Mouse (Mus musculus) kidney, postnatal 25 days (tissue): ENCODE results near the gene Ms4a4d.
A peak's percentile ranks its signal among the peaks of the same experiment; 100 is the strongest.
"Not testable (repeated sequence)": the region's sequence is repeated elsewhere in the genome, so short reads cannot be mapped to it uniquely, and the experiment has no call there.

Experiments
- DNase-seq, 2 experiments: peaks; one replicate each; pipeline ENCODE4 v3.0.0; 2021; ENCODE audit warnings: mixed read lengths in 2 of 2

The Ms4a4d gene

DNA sequence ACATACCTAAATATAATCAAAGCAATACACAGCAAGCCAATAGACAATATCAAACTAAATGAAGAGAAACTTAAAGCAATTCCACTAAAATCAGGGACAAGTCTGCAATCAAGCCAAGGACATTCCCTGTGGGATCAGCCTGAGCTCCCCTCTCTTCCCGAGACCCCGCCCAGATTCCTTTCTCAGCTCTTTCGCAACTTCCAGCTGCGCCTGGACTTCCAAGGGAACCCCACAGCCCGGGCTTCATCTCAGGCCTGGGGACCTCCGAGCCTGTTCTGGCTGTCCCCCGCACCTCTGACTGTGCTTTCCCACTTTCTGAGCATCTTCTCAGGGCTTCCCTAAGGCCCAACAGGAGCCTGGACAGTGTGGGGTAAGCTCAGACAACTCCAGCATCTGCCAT, at the start of gene Ms4a4d:
Gene Ms4a4d (plus strand): TSS at position 209 of the 400 bp plus-strand sequence.
- peak in 1 of 2 experiments; percentile 33 for DNase-seq

DNA sequence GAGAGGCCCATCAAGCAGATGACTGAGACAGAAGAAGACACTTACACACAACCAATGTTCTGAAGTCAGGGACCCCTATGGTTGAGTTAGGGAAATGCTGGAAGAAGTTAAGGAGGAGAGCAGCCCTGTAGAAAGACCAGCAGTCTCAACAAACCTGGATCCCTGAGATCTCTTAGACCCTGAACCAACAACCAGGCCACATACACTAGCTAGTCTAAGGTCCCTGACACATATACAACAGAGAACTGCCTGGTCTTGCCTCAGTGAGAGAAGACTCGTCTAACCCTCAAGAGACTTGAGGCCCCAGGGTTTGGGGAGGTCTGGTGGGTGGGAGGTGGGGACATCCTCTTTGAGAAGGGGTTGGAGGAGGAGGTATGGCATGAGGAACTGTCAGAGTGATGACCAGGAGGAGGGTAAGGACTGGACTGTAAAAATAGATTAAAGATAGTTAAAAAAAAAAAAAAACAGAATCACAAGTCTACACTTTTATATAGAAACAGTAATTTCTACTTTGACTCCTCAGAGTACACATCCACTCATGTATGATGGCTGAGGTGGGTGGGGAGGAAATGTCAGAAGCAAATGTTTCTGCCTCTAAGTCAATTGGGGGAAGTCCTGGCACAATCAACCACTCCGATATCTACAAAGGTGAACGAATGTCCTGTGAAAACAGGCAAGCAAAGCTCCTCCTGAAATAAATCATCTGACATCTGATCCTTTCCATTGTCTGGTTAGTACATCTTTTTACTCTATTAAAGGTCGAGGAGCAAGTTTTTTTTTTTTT, 45.0 kb upstream of the Ms4a4d start:
- DNase-seq: no peak

DNA sequence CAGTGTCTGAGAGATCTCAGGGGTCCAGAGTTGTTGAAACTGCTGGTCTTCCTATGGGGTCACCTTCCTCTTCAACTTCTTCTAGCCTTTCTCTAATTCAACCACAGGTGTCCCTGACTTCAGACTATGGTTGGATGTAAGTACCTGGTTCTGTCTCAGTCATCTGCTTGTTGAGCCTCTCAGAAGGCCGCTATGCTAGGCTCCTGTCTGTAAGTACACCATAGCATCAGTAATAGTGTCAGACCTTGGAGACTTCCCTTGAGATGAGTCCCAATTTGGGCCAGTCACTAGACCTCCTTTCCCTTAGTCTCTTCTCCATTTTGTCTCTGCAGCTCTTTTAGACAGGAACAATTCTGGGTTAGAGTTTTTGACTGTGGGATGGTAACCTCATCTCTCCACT, 43.9 kb upstream of the Ms4a4d start:
- no peak for DNase-seq

DNA sequence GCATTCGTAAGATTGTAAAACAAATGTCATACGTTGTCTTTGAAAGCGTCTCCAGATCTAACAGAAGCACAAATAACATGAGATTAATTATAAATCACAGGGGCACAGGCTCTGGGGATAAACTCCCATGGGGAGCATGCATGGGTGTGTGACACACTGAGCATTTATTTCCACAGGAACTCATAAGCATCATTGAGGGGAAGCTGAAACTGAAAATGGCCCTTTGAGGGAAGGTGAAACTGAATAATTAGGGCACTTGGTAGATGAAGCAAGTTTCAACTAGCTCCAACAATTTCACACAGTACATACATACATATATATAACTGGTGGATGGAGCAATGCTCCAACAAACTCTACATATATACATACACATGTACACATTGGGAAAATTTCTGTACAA, 42.1 kb upstream of the Ms4a4d start:
- DNase-seq: no peak

DNA sequence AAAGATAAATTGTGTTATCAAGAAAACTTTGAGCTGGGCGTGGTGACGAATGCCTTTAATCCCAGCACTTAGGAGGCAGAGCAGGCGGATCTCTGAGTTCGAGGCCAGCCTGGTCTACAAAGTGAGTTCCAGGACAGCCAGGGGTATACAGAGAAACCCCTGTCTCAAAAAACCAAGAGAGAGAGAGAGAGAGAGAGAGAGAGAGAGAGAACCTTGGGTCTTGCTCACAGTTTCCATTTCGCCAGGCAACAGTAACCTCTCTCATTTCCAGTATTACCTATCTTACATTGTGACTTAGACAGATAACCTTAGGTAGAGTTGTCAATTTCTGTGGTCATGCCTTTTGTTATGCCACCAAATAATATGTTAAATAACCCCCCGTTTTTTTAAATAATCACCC, 40.2 kb upstream of the Ms4a4d start:
- DNase-seq: no peak

DNA sequence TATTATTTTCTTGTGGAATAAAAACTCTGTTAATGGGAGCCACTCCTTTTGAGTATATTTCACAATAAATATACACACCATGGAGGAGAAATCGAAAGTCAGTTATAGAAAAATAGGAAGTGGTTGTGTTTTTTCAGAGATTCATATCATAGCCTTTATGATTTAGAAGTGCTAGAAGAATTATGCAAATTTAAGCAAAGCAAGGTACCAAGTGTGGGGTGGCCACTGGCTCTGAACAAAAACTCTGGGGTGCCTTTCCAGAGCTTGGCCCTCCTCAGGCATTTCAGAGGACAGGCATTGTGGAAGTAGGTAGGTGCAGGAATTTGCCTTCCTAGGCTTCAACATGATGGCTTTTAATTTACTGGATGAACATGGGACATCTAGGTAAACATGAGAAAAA, 39.3 kb upstream of the Ms4a4d start:
- DNase-seq: not testable (repeated sequence)

DNA sequence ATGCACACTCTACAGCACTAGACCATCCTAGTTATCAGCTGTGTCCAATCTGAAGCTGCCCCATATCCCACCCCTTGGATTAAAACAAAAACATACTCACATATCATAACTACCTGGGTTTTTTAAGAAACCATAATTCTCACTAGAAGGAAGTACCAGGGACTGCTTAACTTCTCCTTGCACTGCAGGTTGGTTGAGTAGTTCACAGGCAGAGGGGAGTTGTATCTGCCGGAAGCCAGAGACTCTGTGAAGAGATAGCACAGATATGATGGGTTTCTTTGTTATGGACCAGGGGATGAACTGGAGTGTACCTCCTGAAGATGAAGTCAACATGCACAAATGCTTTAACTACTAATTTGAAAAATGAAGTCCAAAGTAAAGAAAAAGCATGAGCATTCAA, 35.8 kb upstream of the Ms4a4d start:
- no peak for DNase-seq

DNA sequence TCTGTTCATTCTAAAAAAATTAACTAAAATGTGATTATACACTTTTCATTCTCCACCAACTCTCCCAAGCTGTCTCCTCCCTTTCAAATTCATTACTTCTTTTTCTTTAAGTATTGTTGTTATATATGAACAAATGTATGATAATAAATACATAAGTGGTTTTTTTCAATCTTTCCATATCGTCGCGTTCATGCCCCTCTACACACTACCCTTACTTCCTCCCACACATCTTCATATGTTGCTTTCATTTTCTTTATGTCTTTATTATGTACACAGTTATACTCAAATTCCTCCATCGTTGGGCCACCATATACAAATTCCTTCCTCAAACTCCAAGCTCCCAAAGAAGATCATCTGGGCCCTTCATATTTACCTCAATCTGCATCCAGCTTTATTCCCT, 35.3 kb upstream of the Ms4a4d start:
- no peak for DNase-seq

DNA sequence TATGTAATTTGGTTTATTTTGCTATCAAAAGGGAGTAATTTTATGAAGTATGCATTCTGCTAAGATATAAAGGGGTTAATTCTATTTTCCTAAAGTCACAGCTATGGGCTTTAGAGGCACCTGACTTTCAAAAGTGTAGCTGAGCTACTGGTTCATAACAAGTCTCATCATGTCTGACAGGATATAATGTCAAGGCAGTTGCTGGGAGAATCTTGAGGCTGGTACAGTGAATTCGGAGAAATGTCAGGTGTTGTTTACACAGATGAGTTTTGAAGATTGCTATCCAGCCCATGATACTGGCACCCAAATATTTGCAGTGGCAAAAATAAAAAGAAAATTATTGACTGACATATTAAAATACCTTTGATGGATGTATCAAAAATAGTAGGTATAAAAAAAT, 31.7 kb upstream of the Ms4a4d start:
- no peak for DNase-seq

DNA sequence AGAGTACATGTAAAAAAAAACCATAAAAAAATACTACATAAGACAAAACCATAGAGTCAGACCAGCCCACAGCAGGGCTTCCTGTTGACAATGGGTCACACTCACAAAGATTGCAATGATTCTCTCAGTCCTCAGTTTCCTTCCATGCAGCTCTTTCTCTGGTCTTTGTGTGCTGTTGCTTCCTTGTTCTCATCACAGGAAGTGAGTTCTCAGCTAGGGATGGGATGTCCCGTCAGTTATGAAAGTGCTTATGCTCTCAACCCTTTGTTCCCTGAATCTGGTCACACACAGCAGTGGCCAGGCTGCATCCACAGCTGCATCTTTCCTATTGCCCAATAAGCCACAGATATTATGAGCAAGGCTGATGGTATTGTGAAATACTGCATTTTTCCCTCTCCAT, 23.1 kb upstream of the Ms4a4d start:
- no peak for DNase-seq

DNA sequence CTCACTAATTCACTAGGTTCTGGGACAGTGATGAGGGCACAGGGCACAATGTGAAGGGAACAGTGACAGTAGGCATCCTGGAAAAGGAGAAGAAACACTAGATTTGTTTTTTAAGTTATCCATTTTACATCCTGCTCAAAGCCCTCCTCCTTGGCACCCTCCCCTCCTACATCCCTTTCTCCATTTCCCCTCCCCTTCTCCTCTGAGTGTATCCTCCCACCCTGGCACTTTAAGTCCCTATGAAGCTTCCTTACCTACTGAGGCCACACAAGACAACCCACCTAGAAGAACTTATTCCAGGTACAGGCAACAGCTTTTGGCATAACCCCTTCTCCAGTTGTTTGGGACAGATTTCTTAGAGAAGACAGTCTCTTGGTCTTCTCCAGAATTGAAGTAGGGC, 20.4 kb upstream of the Ms4a4d start, which contains the start of gene Ms4a6b:
Gene Ms4a6b (plus strand): TSS at position 267 of the 400 bp plus-strand sequence.
- no peak for DNase-seq

DNA sequence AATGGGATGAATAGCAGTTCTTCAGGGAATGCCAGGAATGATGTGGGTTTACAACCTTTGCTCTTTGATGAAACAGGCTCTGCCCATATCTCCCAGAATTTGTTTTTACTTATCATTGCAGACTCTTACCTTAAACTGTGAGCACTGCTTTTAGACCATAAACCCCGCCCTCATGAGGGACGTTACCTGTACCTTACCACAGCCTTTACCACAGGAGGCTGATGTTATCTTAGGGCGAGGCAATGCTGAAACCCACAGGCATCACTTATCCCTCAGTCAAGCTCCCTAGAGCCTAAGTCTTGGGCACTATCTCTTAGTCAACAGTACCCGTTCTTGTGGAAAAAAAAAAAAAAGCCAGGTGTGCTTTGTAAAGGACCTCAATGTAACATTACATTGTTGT, 19.8 kb upstream of the Ms4a4d start:
- no peak for DNase-seq

DNA sequence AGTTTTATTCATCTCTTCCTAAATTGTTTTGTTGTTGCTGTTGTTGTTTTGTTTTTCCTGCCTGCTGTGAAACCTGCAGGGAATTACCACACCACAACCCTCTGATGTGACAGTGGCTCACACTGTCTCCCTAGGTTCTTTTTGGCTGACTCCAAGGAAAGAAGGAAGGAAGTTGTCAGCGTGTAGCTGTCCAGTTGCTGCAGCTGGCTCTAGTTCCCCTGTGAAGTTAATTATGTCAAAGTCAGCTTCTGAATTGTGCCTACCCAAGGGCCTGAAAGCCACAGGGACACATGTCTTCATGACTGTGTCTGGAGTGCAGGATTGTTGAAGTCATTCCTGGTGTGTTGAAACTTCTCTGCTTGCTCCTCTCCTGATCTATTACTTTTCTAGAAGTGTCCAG, 19.2 kb upstream of the Ms4a4d start:
- DNase-seq: not testable (repeated sequence)

DNA sequence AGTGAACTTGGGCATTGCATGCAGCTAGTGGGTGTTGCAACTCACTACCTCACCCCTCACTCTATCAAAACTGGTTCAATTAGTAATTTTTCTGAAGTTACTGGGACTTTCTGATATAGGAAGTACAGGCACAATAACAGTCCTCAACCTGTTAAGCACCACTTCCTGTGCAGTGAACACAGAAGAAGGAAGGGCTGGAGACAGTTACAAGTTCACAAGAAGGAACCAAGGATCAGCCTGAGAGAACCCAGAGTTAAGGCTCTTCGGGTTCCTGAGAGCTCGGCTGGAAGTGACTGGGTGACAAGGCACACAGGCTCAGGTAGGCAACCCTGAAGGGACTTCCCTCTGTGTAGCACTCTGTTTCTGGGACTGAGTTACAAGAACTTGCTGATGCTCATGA, 18.2 kb upstream of the Ms4a4d start:
- DNase-seq: not testable (repeated sequence)

DNA sequence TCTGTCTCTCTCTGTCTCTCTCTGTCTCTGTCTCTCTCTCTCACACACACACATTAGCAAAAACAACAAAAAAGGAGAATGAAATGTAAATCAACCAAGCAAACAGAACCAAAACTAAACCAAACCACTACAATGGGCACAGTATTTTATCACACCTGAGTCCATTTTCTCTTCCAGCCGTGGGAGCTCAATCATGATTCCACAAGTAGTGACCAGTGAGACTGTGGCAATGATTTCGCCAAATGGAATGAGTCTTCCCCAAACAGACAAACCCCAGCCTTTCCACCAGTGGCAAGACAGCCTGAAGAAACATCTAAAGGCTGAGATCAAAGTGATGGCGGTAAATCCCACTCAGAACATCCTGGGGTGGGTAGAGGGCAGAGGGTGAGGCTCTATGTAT, 16.5 kb upstream of the Ms4a4d start:
- DNase-seq: no peak

DNA sequence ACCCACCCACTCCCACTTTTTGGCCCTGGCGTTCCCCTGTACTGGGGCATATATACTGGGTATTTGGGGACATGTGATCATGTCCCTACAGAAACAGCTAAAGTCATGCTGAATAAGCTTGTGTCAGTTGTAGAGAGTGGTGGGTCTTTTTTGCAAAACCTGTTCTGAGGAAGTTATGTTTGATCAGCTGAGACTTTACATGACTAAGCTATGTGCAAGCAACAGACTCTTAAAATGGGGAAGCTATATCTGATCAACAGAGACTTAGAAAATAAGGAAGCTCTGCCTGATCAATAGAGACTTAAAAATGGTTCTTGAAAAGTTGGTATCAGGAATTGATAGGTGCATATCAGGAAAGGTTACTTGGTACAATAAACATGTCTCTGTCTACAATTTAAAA, 3.2 kb upstream of the Ms4a4d start:
- DNase-seq: no peak

DNA sequence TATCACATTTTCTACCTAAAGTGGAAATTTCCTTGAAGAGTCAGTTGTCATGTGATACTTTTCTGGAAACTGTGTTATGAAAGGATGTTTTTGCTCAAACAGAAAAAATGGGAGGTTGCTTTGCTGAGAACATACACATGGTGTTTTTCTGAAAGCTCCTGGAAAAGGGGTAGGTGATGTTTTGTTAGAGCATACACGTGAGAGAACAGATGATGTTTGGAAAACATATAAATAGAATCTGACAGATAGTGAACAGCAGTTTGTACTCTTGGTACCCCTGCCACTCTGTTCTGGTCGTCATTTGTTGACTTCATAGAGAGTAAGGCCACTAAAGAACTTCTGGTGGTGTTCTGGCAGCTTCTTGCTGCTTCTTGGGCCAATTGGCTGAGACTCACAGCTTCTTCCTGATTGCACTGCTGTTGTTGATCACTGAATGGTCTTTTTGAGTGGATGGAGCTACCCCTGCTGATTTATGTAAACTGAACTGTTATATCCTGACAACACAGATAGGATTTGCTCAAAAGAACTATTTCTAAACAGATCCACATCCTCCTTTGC, 2.6 kb upstream of the Ms4a4d start:
- no peak for DNase-seq

DNA sequence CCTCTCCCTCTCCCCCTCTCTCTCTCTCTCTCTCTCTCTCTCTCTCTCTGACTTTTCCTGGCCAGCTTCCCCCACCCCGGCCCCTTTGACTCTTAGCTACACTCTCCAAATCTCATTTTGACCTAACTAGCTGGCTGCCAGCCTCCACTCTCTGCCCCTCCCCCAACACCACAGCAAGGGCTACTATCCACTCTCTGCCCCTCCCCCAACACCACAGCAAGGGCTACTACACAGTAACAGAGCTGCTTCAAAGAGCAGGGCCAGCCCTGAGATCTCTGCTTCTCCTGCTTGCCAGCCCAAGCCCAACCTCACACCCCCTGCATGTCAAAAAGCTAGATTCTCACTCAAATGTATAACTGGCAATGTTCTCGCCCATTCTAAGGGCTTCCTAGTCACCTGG, 735 bp downstream of the Ms4a4d start:
- DNase-seq: peak in 1 of 2 experiments; percentile 2

DNA sequence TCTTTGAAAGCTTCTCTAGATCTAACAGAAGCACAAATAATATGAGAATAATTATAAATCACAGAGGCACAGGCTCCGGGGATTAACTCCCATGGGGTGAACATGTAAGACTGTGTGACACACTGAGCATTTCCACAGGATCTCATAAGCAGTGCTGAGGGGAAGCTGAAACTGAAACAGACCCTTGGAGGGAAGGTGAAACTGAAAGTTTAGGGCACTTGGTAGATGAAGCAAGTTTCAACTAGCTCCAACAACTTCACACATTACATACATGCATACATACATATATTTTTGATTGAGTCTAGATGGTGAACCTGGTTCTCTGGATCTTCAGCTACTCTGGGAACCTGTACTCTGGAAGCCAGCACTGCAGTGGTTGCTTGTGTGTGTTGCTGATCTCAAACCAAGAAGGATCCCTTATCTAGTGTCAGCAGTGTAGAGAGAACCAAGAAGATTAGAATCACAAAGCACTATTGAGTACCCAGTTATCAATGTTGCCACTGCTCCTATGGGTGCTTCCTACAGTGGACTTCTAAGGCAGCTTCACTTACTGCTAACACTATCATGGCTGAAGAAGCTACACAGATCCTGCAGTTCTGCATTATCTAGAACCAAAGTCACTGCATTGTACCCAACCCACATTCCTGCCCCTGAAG, 3.7 kb downstream of the Ms4a4d start:
- DNase-seq: not testable (repeated sequence)

DNA sequence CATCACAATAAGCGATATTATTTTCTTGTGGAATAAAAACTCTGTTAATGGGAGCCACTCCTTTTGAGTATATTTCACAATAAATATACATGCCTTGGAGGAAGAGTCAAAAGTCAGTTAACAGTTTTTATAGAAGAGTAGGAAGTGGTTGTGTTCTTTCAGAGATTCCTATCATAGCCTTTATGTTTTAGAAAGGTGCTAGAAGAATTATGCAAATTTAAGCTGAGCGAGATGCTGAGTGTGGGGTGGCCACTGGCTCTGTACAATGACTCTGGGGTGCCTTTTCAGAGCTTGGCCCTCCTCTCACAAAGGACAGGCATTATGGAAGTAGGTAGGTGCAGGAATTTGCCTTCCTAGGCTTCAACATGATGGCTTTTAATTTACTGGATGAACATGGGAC, 7.8 kb downstream of the Ms4a4d start:
- not testable (repeated sequence) for DNase-seq

DNA sequence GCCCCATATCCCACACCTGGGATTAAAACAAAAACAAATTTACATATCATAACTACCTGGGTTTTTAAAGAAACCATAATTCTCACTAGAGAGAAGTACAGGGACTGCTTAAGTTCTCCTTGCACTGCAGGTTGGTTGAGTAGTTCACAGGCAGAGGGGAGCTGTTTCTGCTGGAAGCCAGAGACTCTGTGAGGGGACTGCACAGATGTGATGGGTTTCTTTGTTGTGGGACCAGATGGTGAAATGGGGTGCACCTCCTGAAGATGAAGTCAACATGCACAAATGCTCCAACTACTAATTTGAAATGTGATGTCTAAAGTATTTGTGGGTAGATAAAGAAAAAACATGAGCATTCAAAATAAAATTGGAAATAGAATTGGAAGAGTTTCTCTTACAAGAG, 11.3 kb downstream of the Ms4a4d start:
- DNase-seq: no peak

DNA sequence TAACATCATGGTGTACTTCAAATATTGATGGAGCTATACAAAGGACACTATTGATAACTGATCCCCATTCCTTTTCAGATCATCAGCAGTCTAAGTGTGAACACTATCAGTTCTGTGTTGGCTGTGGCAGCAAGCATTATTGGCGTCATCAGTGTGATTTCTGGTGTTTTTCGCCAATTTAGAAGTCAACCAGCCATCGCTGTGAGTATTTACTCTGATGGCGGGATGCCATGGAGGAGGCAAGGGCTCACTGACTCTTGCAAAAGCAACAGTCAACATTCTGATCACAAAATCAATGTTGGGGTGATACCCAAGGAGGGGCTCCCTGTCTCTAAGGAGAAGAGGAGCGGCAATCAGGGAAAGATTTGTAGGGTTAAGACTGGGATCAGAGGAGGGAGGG, 18.1 kb downstream of the Ms4a4d start:
- DNase-seq: no peak

DNA sequence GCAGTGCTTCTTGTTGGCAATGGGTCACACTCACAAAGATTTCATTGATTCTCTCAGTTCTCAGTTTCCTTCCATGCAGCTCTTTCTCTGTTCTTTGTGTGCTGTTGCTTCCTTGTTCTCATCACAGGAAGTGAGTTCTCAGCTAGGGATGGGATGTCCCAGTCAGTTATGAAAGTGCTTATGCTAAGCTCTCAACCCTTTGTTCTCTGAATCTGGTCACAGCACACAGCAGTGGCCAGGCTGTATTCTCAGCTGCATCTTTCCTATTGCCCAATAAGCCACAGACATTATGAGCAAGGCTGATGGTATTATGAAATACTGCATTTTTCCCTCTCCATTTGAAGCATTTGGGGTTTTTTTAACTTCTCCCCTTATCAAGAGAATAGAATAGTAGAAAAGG, 23.0 kb downstream of the Ms4a4d start:
- DNase-seq: not testable (repeated sequence)

DNA sequence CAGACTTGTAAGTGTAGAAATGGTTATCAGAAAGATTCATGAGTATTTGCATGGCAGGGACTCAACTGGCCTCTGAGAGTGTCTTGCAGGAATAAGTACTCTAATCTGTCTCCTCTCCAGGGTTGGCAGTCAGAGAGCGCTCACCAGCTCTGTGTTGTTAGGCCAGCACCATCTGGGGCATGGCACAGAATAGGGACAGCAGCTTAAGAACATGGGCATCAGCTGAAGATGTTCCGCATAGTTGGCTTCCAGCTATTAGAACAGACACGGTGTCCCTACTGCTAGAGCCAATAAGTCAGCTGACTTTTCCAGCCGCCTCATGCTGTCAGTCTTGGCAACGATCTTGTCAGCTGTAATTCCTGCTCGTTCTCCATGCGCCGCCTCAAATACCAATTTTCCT, 38.4 kb downstream of the Ms4a4d start:
- peak in 1 of 2 experiments; percentile 21 for DNase-seq
